Mouse (Mus musculus): ENCODE results near the gene Trim67. TPM values are rescaled to one million over a fixed set of nuclear protein-coding genes. Genes with fewer than 3 reads are reported as not detected.

The Trim67 gene
- total RNA-seq, 1 experiment from 2014 or later = not detected

DNA sequence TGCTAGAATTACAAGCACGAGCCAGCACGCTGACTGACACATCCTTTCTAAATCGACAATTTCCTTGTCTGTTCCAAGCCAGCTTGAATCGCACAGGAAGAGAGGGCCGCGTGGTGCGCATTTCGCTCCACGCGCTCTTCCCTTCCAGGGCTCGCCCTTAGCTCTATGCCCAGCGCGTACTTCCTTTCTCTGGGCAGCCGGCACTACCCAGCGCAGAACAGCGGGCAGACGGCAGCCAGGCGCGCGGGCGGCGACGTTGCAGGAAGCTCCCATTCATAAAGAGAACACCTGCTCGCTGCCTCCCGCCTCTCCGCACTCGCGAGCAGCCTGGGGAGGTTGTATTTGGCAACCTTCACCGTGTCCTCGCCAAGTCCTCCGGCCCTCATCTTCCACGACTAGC lies 706 bp upstream of the Trim67 start:
- no peak for ATAC-seq (ENCODE audit: extremely low read depth, insufficient number of reproducible peaks, low FRiP score, poor library complexity, severe bottlenecking)

DNA sequence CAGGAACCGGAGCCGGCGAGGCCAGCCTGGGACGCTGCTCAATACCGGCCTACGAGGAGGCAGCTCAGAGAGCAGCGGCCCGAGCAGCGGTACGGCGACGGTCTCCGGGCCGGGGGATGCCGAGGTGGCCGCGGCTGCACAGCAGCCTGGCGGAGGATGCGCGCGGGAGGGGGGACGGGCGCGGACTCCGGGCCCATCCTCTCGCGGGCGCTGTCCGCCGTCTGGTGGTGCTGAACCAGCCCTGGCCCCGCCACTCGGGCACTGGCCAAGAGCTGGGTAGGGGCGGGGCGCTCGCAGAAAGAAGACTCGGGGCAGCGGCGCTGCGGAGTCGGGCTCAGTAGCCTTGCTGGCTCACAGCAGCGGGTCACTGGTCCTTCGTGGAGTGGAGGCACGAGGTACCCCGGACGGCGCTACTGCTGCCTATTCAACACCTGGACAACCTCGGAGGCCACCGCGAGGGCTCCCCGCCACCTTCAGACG lies 320 bp downstream of the Trim67 start:
- ATAC-seq (ENCODE audit: extremely low read depth, insufficient number of reproducible peaks, low FRiP score, poor library complexity, severe bottlenecking) = peak; percentile 31; the same call in 1 of the 2 replicates

DNA sequence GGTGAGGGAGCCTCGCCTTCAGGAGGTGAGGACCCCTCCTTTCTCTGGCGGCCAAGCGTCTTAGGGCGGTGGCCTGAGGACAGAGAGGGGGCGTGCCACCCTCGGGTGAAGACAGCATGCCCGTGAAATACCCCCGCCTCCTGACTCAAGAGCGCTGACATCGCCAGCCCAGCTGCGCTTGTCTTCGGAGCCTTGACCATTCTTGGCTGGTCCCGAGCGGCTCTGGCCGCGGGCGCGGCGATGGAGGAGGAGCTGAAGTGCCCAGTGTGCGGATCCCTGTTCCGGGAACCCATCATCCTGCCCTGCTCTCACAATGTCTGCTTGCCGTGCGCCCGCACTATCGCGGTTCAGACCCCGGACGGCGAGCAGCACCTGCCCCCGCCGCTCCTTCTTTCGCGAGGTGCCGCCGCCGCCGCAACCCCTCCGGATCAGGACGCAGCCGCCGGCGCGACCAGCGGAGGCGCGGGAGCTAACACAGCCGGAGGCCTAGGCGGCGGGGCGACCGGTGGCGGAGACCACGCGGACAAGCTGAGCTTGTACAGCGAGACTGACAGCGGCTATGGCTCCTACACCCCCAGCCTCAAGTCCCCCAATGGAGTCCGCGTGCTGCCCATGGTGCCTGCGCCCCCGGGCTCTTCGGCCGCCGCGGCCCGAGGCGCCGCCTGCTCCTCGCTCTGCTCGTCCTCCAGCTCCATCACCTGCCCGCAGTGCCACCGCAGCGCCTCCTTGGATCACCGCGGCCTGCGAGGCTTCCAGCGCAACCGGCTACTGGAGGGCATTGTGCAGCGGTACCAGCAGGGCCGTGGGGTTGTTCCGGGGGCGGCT lies 981 bp downstream of the Trim67 start:
- no peak for ATAC-seq (ENCODE audit: extremely low read depth, insufficient number of reproducible peaks, low FRiP score, poor library complexity, severe bottlenecking)

DNA sequence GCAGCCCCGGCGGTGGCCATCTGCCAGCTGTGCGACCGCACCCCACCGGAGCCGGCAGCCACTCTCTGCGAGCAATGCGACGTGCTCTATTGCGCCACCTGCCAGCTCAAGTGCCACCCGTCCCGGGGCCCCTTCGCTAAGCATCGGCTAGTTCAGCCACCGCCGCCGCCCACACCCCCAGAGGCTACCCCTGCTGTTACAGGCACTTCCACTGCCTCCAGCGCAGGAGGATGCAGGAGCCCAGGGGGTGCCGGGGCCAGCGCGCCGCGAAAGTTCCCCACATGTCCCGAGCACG lies 1.5 kb downstream of the Trim67 start:
- ATAC-seq (ENCODE audit: extremely low read depth, insufficient number of reproducible peaks, low FRiP score, poor library complexity, severe bottlenecking) = no peak

DNA sequence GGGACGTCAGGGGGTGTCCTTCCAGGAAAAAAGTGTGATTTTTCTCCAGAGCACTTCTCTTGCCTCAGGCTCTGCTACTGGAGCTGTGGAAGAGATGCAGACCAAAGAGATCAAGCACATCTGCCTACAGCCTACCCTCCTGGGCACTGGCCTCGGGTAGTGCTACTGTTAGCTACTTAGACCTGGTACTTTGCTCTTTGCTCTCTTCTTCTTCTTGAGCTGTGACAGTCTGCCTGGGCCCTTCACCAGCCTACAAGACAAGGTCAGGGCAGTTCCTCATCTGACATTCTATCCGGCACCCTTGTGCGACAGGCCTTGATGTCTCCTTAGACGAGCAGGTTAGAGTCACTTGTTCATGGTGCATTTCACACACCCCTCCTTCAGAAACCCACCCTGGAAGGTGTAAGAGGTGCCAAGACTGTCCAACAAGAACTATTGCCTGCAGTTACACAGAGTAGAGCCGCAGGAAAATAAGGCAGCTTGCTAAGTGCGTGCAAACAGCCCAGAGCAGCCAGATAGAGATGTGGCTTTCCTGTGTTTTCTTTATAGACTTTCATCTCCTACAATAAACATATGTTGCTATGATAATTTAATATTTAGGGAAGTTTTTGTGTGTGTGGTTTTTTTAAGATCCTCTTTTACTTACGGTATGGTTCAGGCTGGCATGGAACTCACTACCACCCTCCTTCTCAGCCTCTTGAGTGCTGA lies 3.0 kb downstream of the Trim67 start:
- ATAC-seq (ENCODE audit: extremely low read depth, insufficient number of reproducible peaks, low FRiP score, poor library complexity, severe bottlenecking) = no peak

DNA sequence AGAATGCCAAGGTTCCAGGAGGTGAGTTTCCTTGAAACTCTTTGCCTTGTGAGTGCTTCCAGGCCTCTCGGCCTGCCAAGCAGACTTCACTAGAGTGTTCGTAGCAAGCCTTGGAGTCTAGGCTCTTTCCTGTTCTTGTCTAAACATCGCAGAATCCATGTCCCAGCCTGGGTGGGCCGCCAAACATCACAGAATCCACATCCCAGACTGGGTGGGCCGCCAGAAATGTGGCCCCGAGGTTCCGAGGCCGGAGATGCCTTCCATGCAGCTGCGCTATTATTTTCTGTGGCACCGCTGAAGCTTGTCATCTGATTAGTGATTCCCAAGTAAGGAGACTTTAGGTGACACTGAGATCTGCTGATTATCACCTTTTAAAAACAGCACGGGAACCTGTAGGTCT lies 7.7 kb downstream of the Trim67 start:
- no peak for ATAC-seq (ENCODE audit: extremely low read depth, insufficient number of reproducible peaks, low FRiP score, poor library complexity, severe bottlenecking)

DNA sequence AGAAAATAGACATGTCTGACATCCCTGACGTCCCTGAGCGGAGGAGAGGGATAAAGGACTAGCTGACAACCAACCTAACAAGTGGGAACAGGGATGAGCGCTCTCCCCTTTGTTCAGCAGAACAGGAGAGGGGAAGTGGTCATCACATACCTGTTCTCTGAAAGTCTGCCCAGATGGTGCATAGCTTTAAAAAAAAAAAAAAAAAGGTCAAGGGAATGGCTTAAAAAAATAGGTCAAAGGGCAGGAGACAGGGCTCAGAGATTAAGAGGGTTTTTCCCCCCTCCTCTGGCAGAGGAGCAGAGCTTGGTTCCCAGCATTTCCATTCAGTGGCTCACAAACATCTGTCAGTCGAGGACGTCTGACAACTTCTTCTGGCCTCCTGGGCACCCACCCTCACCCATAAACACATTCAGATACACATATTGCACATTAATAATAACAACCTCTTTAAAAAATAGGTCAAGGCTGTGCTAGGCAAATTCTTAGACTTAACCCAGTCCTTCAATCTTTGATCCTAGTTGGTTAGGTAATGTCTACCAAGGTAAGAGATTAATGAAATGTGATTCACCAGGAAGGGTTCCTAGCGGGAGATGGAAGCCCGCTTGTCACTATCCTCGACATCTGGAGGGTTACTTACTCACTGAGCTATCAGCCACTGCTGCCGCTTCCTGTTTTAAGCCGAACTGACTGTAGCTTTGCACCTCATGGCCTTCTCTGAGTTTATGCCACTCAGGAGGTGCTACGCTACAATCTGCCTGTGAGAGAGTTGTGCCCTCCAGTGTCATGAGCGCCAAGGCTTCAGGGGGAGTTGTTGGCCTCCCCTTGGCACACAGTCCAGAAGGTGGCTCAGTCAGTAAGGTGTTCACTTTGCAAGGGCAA lies 11.2 kb downstream of the Trim67 start:
- no peak for ATAC-seq (ENCODE audit: extremely low read depth, insufficient number of reproducible peaks, low FRiP score, poor library complexity, severe bottlenecking)

DNA sequence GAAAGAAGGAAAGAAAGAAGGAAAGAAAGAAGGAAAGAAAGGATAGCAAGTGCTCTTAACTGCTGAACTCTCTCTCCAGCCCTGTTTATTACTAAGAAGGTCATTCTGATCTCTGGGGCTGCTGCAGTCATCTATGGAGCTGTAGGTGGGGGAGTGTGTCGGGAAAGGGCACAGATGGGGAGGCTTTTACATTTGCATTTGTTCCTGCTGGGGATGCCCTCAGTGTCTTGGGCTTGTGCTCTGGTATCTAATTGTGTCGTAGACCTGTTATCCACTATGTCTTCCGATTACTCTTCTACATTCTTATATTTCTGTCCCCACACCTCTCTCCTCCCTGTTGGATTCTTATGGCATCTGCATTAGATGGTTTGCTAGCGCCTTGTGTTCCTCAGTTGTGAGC lies 13.1 kb downstream of the Trim67 start:
- ATAC-seq (ENCODE audit: extremely low read depth, insufficient number of reproducible peaks, low FRiP score, poor library complexity, severe bottlenecking) = no peak

DNA sequence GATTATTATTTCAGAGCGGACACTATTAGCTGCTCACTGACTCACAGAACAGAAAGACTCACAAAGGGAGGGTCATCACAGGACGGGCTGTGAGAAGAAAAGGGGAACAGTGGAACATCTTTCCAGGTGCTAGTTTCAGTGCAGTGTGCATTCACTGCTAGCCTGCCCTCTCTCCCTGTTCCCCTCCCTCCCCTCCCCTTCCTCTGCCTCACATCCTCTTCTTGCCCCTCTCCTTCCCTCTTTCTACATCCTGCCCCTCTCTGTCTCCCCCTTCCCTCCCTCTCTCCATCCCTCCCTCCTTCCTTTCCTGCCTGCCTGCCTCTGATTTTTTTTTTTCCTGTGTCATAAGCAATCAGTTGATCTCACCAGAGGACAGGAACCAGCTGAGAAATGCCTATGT lies 16.5 kb downstream of the Trim67 start:
- ATAC-seq (ENCODE audit: extremely low read depth, insufficient number of reproducible peaks, low FRiP score, poor library complexity, severe bottlenecking) = no peak

DNA sequence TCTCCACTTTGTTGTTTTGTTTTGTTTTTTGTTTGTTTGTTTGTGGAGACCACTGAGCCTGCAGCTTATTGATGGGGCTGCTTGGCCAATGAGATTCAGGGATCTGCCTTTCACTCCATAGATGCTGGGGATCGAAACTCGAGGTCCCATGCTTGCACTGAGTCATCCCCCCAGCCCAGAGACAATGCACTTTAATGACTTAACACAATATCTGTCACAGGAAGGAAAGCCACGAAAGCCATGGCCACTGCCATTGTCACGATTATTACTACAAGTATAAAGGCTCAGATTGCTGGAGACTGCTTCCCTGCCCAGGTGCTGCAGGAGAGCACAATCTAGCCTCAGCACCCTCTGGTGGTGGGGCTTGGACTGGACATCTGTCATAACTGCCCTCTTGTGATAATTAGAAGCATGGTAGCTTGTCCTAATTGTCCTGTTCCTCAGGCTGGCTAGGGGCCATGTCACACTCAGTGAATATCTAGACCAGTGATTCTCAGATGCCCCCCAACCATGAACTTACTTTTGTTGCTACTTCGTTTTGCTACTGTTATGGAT lies 17.2 kb downstream of the Trim67 start:
- ATAC-seq (ENCODE audit: extremely low read depth, insufficient number of reproducible peaks, low FRiP score, poor library complexity, severe bottlenecking) = no peak

DNA sequence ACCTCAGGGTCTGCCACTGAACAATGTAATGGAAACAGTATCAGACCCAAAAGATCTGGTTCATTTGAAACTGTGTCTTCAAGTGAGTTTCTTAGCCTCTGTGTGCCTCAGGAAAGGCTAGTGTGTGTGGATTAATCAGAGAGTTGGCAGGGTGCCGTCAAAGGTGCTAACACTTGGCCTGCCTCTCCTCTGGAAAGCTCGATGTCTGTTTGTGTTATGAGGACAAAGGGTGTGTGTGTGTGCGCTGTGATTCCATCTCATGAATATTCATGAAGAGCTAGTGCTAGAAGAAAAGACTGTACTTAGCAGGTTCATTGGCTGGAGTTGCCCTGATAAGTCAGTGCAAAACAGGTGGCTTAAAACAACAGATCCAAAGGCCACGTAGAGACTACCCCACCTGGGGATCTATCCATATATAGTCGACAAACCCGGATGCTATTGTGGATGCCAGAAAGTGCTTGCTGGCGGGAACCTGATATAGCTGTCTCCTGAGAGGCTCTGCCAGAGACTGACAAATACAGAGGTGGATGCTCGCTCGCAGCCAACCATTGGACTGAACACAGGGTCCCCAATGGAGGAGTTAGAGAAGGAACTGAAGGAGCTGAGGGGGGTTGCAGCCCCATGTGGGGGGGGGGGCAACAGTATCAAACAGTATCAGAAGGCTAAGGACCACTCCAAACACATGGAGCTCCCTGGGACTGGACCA lies 17.9 kb downstream of the Trim67 start:
- no peak for ATAC-seq (ENCODE audit: extremely low read depth, insufficient number of reproducible peaks, low FRiP score, poor library complexity, severe bottlenecking)

DNA sequence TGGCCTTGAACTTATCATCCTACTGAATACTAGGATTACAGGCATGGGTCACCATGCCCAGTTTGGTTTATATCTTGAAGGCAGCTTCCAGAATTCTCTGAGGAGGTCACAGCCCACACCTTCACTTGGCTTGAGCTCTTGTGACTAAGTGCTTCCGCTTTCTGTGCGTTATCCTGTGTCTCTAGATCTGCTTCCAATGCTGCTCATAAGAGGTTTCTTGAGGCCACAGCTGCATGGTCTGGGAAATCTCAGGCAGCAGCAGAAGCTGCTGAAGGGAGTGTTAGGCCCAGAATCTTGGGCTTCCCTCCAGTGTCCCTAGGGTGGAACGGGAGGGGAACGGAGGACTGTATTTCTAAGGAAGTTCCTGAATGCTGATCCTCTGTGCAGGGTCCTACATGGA lies 20.4 kb downstream of the Trim67 start:
- ATAC-seq (ENCODE audit: extremely low read depth, insufficient number of reproducible peaks, low FRiP score, poor library complexity, severe bottlenecking) = no peak

DNA sequence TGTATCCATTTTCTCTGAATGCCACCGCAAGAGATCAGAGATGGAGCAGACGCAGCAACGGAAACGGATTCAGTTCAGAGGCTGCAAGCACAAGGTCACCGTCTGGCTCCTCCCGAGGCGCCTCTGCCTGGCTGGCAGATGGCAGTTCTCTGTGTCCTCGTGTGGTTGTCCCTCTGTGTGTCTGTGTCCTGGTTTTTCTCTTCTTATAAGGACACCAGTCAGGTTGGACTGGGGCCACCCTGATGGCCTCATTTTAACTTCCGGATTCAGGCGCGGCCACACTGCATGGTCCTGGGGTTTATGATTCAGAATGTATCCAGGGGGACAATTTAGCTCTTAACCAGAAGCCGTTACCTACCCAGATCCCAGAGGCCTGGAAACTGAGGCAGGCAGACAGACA lies 23.0 kb downstream of the Trim67 start:
- no peak for ATAC-seq (ENCODE audit: extremely low read depth, insufficient number of reproducible peaks, low FRiP score, poor library complexity, severe bottlenecking)

DNA sequence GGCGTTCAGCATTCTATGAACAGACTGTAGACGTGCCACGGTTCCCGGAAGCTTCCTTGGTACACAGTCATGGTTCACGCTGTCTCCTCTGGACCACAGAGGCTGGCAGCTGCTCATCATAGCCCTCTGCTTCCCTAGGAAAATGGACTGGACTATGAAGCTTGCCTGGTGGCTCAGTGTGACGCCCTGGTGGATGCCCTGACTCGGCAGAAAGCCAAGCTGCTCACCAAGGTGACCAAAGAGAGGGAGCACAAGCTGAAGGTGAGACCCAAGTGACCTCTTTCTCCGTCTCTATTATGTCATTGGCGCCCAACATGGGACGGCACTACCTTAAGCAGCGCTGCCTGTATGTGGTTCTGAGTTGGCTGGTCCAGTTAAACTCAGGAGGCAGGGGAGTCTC lies 24.0 kb downstream of the Trim67 start:
- ATAC-seq (ENCODE audit: extremely low read depth, insufficient number of reproducible peaks, low FRiP score, poor library complexity, severe bottlenecking) = no peak

DNA sequence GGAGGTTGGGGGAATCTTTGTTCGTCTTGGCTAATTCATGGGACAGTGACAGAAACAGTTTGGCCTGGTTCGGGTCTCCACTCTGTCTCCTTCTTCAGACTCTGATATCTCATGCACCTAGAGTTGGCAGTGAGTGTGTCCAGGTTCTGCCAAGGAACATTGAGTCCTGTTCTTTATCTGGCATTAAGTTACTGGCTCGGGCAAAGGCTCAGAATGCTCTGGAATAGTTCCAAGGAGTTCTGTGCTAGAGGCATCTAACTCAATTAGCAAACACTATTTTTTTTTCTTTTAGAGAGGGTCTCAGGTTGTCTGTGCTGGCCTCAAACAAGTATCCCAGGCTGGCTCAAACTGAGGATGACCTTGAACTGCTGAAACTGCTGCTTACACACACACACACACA lies 24.5 kb downstream of the Trim67 start:
- ATAC-seq (ENCODE audit: extremely low read depth, insufficient number of reproducible peaks, low FRiP score, poor library complexity, severe bottlenecking) = no peak

DNA sequence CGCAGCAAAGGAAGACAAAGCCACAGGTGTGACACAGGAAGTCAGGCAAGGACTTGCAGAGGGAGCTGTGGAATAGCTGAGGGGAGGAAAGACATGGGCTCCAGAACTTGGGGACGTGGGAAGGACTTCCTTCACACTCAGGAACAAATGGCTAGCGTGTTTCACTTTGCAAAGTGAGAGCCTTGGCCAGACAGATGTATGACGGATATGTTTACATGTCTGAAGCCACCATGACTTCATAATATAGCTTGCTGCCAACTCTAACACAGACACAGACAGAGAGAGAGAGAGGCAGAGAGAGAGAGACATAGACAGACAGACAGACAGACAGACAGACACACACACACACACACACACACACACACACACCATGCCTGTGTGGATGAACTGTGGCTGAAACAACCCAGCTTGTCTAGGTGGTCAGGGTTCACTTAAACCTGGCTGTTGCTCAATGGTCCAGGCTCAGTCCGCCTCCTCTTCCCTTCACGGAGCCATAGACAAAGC lies 26.8 kb downstream of the Trim67 start:
- ATAC-seq (ENCODE audit: extremely low read depth, insufficient number of reproducible peaks, low FRiP score, poor library complexity, severe bottlenecking) = no peak

DNA sequence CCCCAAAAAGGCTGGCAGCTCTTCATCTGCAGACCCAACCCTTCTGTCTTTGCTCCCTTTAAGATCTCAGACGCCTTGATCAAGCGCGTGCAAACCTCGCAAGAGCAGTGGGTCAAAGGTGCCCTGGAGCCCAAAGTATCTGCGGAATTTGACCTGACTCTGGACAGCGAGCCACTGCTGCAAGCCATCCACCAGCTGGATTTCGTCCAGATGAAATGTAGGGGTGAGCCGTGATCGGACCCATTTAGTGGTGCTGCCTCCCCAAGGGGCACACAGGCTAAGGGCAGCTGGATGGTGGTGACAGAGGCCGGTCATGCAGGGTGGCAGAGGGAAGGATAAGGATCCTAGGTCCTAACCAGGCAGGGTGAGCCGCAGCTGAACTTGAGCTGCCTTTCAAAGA lies 27.2 kb downstream of the Trim67 start:
- ATAC-seq (ENCODE audit: extremely low read depth, insufficient number of reproducible peaks, low FRiP score, poor library complexity, severe bottlenecking) = no peak

DNA sequence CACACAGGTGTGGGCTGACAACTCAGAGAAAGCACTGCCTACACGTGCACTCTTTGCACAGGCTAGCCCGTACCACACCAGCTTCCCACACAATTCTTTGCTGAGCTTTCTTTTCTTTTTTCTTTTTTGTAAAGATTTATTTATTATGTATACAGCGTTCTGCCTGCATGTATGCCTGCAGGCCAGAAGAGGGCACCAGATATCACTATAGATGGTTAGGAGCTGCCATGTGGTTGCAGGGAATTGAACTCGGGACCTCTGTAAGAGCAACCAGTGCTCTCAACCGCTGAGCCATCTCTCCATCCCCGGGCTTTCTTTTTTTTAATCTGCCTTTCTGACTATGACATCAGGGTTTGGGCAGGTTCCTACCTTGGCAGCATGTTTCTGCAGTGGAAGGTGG lies 30.6 kb downstream of the Trim67 start:
- no peak for ATAC-seq (ENCODE audit: extremely low read depth, insufficient number of reproducible peaks, low FRiP score, poor library complexity, severe bottlenecking)

DNA sequence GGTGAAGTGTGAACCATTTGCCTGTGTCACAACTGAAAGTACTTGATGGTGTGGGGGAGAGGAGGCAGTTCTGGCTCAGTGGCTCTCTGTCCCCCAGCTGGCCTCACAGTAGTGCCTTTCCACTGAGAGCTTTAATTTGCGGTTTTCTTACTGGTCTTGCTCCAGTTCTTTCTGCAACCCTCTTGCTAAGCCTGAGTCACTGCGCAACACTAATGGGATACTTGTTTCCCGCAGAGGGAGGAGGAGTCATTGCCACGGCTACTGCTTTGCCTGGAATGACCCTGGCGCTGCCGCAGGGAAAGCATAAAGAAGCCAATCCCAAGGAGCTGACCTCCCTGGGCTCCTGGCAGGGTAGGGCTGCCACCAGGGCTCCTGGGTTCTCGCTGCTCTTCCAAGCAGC lies 33.8 kb downstream of the Trim67 start:
- ATAC-seq (ENCODE audit: extremely low read depth, insufficient number of reproducible peaks, low FRiP score, poor library complexity, severe bottlenecking) = no peak

Measured in neutrophil, adult 5-6 weeks (primary cell).